Mouse (Mus musculus) intestine, embryonic 16.5 days (tissue): ENCODE data around the gene Alg3. TPM values are rescaled to one million over a fixed set of nuclear protein-coding genes. Genes with fewer than 3 reads are reported as not detected.
A peak's percentile ranks its signal among the peaks of the same experiment; 100 is the strongest.

Experiments used
- ATAC-seq: fragments of 200-750 bp; cut with Nextera tagmentation; 2 replicates; pipeline ENCODE4 v1.8.0; 2017; ENCODE audit warnings: moderate TSS enrichment, moderate library complexity
- H3K27ac ChIP-seq: fragments of 300-500 bp; sonication (generic); 2 replicates; pipeline ENCODE4 v1.5.1; 2014; ENCODE audit warnings: mild to moderate bottlenecking, low read length
- H3K27me3 ChIP-seq: fragments of 300-500 bp; sonication (generic); replicated peaks from 2 replicates; pipeline ENCODE4 v1.6.1; 2014; ENCODE audit warnings: low read length, control low read depth, mixed read lengths; ENCODE audit not compliant: control insufficient read depth, insufficient read depth
- H3K36me3 ChIP-seq: fragments of 300-500 bp; sonication (generic); 2 replicates; pipeline ENCODE4 v1.6.1; 2014; ENCODE audit warnings: low read length, control low read depth; ENCODE audit not compliant: control insufficient read depth, insufficient read depth
- H3K4me1 ChIP-seq: fragments of 300-500 bp; sonication (generic); 2 replicates; pipeline ENCODE4 v1.6.1; 2014; ENCODE audit warnings: low read length, control low read depth, mixed read lengths; ENCODE audit not compliant: control insufficient read depth, insufficient read depth
- H3K4me2 ChIP-seq: fragments of 300-500 bp; sonication (generic); 2 replicates; pipeline ENCODE4 v1.6.1; 2014; ENCODE audit warnings: low read depth, low read length, control low read depth
- H3K4me3 ChIP-seq: fragments of 300-500 bp; sonication (generic); 2 replicates; pipeline ENCODE4 v1.5.1; 2014; ENCODE audit warnings: mild to moderate bottlenecking, low read length
- H3K9ac ChIP-seq: fragments of 300-500 bp; sonication (generic); 2 replicates; pipeline ENCODE4 v1.6.1; 2014; ENCODE audit warnings: low read depth, low read length
- H3K9me3 ChIP-seq: fragments of 300-500 bp; sonication (generic); 2 replicates; pipeline ENCODE4 v1.6.1; 2016; ENCODE audit warnings: low read length, control low read depth; ENCODE audit not compliant: control insufficient read depth
- WGBS: fragments of 180-500 bp; shearing (Covaris S2); extraction: QIAGEN DNeasy Blood & Tissue Kit; methylation state at CpG from one replicate; pipeline ENCODE4 v1.1.7; 2014; 5-methylcytosine and 5-hydroxymethylcytosine counted together
- microRNA counts: library from miRNA; unstranded; fragments of <30 nt; microRNA quantifications from one replicate; lab custom pipeline; 2016
- microRNA-seq: library from miRNA; unstranded; fragments of <30 nt; microRNA quantifications from one replicate; pipeline ENCODE4, GENCODE M21; 2016
- polyA plus RNA-seq: library from polyadenylated mRNA; unstranded; fragments of >200 nt; fragmentation: Nextera tagmentation; extraction: Ambion mirVana; gene quantifications from 2 replicates; pipeline ENCODE4 v1.2.1, GENCODE M21; 2015

Gene Alg3
- polyA plus RNA-seq, 1 experiment from 2014 or later, result 47.5 TPM

DNA sequence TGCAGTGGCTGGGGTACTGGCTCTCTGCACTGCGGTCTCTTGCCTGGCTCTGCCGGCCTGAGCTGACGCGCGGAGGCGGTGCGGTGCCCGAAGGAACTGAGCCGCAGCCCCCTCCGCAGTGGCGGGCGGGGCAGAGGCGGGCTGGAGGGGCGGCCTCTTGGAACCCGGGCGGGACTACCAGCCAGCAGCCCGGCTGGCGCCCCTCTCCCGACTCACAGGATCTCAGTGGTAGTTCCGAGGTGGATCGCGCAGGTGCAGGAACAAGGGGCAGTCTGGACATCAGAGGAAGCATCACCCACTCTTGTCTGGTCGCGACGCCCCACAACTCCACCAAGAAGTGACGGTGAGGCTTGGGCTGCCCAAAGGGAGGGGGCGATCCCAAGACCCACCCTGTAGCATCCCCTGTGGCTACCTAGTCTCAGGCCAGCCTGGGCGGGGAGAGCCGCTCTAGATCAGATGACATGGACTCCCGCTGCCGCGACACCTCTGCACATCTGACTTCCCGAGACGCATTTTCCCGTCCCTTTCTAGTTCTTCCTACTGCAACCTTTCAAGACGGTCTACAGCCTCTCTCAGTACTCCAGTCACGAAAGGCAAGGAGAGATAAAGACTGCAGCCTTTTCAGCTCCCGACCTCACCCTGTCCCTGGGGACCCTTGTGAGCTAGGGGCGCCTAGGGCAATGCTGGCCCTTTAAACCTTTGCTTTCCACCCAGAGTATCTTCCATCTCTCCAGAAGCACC lies 21.4 kb downstream of the Alg3 start:
- Histone ChIP-seq H3K4me2 (peak overlapping the region; percentile 95), H3K9me3 (no peaks in the 10 kb centered on the region), H3K9ac (peak overlapping the region; percentile 60), H3K4me1 (peaks cover 22% of the 10 kb centered on the region), H3K4me3 (peak overlapping the region; percentile 57), H3K27ac (no peak overlapping the region), H3K36me3 (no peaks in the 10 kb centered on the region), H3K27me3 (peaks cover 36% of the 10 kb centered on the region)
- WGBS, result under 1% methylated on average over 36 of the region's 39 CpGs
- peak; percentile 70 for ATAC-seq

GRCm38 (mm10) chr16:20589366-20589938 lies 22.1 kb downstream of the Alg3 start, which contains the start of gene Vwa5b2:
Gene Vwa5b2, plus strand, starts transcription at chr16:20589471.
- H3K4me1 ChIP-seq, result peaks cover 22% of the 10 kb centered on the region
- H3K9ac ChIP-seq, result peak within 1 kb of the TSS; percentile 60
- ATAC-seq, result peak; percentile 24
- H3K4me3 ChIP-seq, result peak within 1 kb of the TSS; percentile 57
- H3K27ac ChIP-seq, result no peak within 1 kb of the TSS
- H3K36me3 ChIP-seq, result no peaks in the 10 kb centered on the region
- 2% methylated on average over 24 of the region's 24 CpGs for WGBS
- peak within 1 kb of the TSS; percentile 95 for H3K4me2 ChIP-seq
- H3K9me3 ChIP-seq, result no peaks in the 10 kb centered on the region
- H3K27me3 ChIP-seq, result peaks cover 36% of the 10 kb centered on the region

GRCm38 (mm10) chr16:20565075-20565474 lies 46.5 kb downstream of the Alg3 start:
- WGBS, result 30% methylated on average over 1 of the region's 1 CpGs
- no peak overlapping the region for H3K9ac ChIP-seq
- H3K4me2 ChIP-seq, result no peak overlapping the region
- no peak overlapping the region for H3K27ac ChIP-seq
- ATAC-seq, result no peak
- H3K27me3 ChIP-seq, result no peaks in the 10 kb centered on the region
- H3K4me1 ChIP-seq, result no peaks in the 10 kb centered on the region
- H3K36me3 ChIP-seq, result peaks cover 13% of the 10 kb centered on the region
- H3K4me3 ChIP-seq, result no peak overlapping the region
- H3K9me3 ChIP-seq, result no peaks in the 10 kb centered on the region

- Histone ChIP-seq H3K4me1 (no peaks in the 10 kb centered on the region), H3K27me3 (no peaks in the 10 kb centered on the region), H3K27ac (no peak overlapping the region), H3K36me3 (peaks cover 22% of the 10 kb centered on the region), H3K9me3 (no peaks in the 10 kb centered on the region), H3K9ac (no peak overlapping the region), H3K4me2 (no peak overlapping the region), H3K4me3 (no peak overlapping the region)
- WGBS, result 57% methylated on average over 7 of the region's 7 CpGs
- no peak for ATAC-seq
These were observed 54.2 kb downstream of the Alg3 start for GRCm38 (mm10) chr16:20557381-20557780.

MicroRNAs encoded within 50 kb of the gene (microRNA counts, 519-probe panel; counts per million panel counts)
- microRNA mmu-miR-1224 (lab: Ali Mortazavi, UCI), result 2,391 counts per million, percentile 57 among the panel's probes with 10 or more counts

Small RNA genes lying within 50 kb of the gene (microRNA-seq; reads per million reads assigned to microRNA genes)
- 10.9 reads per million, percentile 23 among the genes with 10 or more reads in this experiment for gene Mir1224

Other genes starting within 250 kb of the Alg3 start
- gene Abcc5, start 185.3 kb downstream of the Alg3 start, polyA plus RNA-seq, result 28.0 and 31.0 TPM in 2 replicates
- gene Eif2b5, start 112.9 kb downstream of the Alg3 start, polyA plus RNA-seq, result 90.0 and 93.7 TPM in 2 replicates
- 15.7 and 18.5 TPM in 2 replicates for gene Dvl3, start 94.8 kb downstream of the Alg3 start, polyA plus RNA-seq
- gene Ap2m1, start 76.3 kb downstream of the Alg3 start, polyA plus RNA-seq, result 679 and 681 TPM in 2 replicates
- gene Abcf3, start 63.2 kb downstream of the Alg3 start, polyA plus RNA-seq, result 64.8 and 67.7 TPM in 2 replicates
- gene Vwa5b2, start 22.3 kb downstream of the Alg3 start, polyA plus RNA-seq, result 5.5 and 5.6 TPM in 2 replicates
- gene Eef1akmt4, start 142 bp downstream of the Alg3 start, polyA plus RNA-seq, result 31.7 and 34.7 TPM in 2 replicates
- gene Gm49333, start 125 bp downstream of the Alg3 start, polyA plus RNA-seq, result not detected in 2 replicates
- gene Camk2n2, start 9.6 kb upstream of the Alg3 start, polyA plus RNA-seq, result 0.38 and 0.40 TPM in 2 replicates
- 1.7 TPM in 2 replicates for gene Ece2, start 18.1 kb upstream of the Alg3 start, polyA plus RNA-seq
- gene Psmd2, start 39.9 kb upstream of the Alg3 start, polyA plus RNA-seq, result 276 and 309 TPM in 2 replicates
- 158 and 162 TPM in 2 replicates for gene Eif4g1, start 56.6 kb upstream of the Alg3 start, polyA plus RNA-seq
- gene Fam131a, start 81.5 kb upstream of the Alg3 start, polyA plus RNA-seq, result 6.2 and 6.8 TPM in 2 replicates
- 84.5 and 95.5 TPM in 2 replicates for gene Polr2h, start 105.9 kb upstream of the Alg3 start, polyA plus RNA-seq
- 12.0 and 13.1 TPM in 2 replicates for gene Clcn2, start 106.0 kb upstream of the Alg3 start, polyA plus RNA-seq
- 3.0 and 3.1 TPM in 2 replicates for gene Chrd, start 121.4 kb upstream of the Alg3 start, polyA plus RNA-seq
- 2.6 and 2.9 TPM in 2 replicates for gene Thpo, start 122.8 kb upstream of the Alg3 start, polyA plus RNA-seq